Mouse (Mus musculus) heart, postnatal 25 days (tissue): ENCODE data around the gene Tmem259. TPM values are rescaled to one million over a fixed set of nuclear protein-coding genes. Genes with fewer than 3 reads are reported as not detected.
A peak's percentile ranks its signal among the peaks of the same experiment; 100 is the strongest.

Experiments
- DNase-seq: peaks from one replicate; pipeline ENCODE4 v3.0.0; 2022; ENCODE audit warnings: low spot score
- intact Hi-C: fragments of 180-260 bp; cut with DNase I; formaldehyde crosslinking; loops from one replicate; pipeline ENCODE4 v1.15.1; 2025
- total RNA-seq, 2 experiments: library from RNA; stranded (reverse); gene quantifications; 2 replicates each; pipeline ENCODE4 v1.2.3; 2021

Tmem259 gene
- 100 to 1,000 TPM; 110 to 115 TPM for total RNA-seq

DNA sequence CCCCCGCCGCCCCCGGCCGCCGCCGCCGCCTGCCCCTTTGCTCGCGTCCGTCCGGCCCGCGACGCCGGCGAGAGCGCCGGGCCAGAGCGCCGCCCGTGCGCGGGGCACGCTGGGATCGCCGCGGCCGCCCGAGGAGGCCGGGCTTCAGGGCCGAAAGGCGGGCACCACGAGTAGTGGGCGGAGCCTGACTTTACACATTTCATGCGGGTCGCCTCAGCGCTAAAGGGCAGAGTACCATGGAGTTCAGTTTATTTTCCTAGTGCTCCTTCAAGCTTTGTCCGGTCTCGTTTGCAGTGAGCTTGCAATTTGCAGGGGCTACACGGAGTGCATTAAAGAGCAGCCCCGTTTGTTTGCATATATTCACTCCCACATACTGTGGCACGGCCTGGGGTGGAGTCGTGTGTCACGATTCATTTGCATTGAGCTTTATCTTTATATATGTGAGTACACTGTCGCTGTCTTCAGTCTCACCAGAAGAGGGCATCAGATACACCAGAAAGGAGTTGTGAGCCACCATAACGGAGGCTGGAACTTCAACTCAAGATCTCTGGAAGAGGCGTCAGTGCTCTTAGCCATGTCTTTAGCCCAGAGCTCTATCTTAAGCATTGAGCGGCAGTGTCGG, at the start of gene Tmem259:
Gene Tmem259 (minus strand): TSS at position 136 of the 622 bp plus-strand sequence.
- intact Hi-C loops, result no loop called here
- DNase-seq, result peak; percentile 75

DNA sequence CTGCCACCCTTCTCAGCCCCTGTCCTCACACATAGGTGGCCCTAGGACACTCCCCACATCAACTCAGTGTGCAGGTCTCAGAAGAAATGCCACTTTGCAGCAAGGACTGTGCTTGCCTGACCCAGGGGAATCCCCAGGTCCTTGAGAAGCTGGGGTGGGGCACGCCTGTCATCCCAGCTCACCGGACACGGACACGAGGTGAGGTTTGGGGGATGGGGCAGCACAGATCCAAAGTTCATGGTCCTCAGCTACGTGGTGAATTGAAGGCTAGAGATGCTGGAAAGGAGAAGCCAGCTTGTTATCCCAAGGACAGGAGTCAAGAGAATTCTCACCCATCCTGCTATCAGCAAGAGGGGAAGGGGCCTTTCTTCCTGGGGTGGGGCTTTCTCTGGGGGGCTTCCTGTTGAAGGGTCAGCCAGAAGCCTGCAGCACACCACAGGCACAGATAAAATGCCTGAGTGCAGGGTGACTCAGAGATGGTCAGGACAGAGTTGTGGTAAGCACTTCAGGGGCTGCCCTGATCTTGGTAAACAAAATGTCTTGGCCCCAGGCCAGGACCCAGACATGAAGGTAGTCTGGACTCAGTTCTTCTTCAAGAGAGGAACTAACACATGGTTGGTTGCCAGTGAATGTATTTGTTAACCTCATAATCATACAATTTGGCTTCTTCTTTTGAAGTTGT, 48.8 kb upstream of the Tmem259 start:
- intact Hi-C loops, result loop anchor here (2.0 to 5.0 kb wide), 3 partner anchors 14 to 79 kb away; partner anchors contain the start of gene Abca7
- no peak for DNase-seq

DNA sequence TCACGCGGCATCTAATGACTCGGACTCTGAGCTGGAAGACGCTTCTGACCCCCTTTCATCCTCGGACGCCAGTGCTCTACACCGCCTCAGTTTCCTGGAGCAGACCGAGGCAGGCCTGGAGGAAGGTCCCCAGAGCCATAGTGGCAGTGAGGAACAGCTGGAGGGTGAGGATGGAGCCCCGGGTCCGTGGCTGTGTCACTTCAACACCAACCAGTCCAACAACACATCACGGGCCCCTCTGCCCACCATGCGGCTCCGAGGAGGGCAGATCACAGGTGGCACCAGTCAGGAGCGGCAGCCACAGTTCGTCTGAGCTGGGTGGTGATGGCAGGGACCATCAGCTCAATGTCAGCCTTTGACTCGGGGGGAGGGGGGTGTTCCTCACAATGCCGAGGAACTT, 46.6 kb upstream of the Tmem259 start:
- intact Hi-C loops, result loop anchor here (5.0 kb wide), 2 partner anchors 33 to 82 kb away; partner anchors contain the start of gene Abca7
- no peak for DNase-seq

- intact Hi-C loops, result loop anchor here (5.0 kb wide), 2 partner anchors 33 to 82 kb away; partner anchors contain the start of gene Abca7
- no peak for DNase-seq
Measured at GRCm38 (mm10) chr10:80030191-80030590, 46.1 kb upstream of the Tmem259 start.

GRCm38 (mm10) chr10:80028521-80028846, 44.4 kb upstream of the Tmem259 start:
- DNase-seq, result no peak
- intact Hi-C loops, result no loop called here

- intact Hi-C loops, result no loop called here
Measured at GRCm38 (mm10) chr10:80027681-80028520, 43.8 kb upstream of the Tmem259 start.

DNA sequence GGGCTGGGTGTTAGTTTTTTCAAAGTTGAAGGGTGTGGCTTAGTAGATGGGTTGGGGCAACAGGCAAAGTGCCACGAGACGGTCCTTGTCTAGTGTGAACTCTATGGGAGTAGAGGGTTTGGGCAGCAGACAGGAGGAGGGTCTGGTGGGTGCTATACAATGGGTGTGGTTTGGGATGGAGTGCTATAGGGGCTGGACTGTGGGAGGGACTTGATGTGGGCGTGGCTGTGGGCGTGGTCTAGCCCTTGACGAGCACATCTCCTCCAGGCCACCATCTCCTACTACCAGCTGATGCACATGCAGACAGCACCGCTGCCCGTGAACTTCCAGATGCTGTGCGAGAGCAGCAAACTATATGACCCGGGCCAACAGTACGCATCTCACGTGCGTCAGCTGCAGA, 41.8 kb upstream of the Tmem259 start:
- DNase-seq, result no peak
- intact Hi-C loops, result no loop called here

More at GRCm38 (mm10) chr10:80027681-80028520, 43.8 kb upstream of the Tmem259 start:
- DNase-seq, result no peak

DNA sequence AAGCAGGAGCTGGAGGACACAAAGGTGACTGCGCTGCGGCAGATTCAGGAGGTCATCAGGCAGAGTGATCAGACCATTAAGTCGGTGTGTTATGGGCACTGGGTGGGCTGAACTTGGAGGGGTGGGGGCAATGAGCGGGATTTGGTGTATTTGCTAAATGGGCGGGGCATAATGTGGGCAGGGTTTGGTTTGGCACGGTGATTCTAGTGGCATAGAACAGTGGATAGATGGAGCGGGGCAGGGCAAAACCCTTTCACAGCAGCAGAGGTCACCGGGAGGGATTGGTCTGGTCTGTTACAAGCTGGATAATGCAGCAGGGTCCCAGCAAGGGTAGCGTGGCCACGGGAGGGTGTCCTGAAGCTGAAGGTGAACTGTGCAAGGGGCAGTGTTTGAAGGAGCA, 41.3 kb upstream of the Tmem259 start:
- intact Hi-C loops, result no loop called here
- DNase-seq, result no peak

- DNase-seq, result no peak
- intact Hi-C loops, result no loop called here
Measured at GRCm38 (mm10) chr10:80025044-80025347, 40.9 kb upstream of the Tmem259 start.

- DNase-seq, result no peak
- intact Hi-C loops, result no loop called here
Measured at GRCm38 (mm10) chr10:80024229-80025043, 40.3 kb upstream of the Tmem259 start.

- intact Hi-C loops, result no loop called here
- no peak for DNase-seq
Measured at GRCm38 (mm10) chr10:80023758-80024157, 39.6 kb upstream of the Tmem259 start.

DNA sequence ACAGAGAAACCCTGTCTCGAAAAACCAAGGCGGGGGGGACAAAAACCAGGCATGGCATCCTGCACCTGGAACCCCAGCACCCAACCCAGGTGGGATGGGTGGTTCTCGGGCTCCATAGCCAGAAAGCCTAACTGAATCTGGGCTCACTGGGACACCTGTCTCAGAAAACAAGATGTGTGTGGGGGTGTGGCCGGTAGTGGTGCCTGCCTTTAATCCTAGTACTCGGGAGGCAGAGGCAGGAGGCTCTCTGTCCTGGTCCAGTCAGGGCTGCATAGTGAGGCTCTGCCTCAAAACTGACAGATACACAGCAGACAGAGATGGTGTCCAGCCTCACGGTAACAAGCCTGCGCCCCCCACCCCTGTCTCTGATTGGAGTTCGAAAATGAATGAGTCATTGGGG, 38.7 kb upstream of the Tmem259 start:
- DNase-seq, result no peak
- intact Hi-C loops, result no loop called here

GRCm38 (mm10) chr10:80022164-80022563, 38.0 kb upstream of the Tmem259 start:
- intact Hi-C loops, result no loop called here
- DNase-seq, result no peak

DNA sequence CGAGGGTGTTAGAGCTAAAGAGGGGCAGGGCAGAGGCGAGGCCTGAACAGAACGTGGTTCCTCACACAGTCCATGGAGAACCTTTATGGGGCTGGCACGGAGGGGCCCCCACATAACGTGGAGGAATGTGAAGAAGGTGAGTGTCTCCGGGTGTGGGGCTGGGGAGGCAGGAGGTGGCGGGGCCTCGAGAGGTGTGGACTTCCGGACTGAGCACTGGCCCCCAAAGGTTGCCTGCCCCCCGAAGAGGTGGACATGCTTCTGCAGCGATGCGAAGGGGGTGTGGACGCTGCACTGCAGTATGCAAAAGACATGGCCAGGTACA, 37.2 kb upstream of the Tmem259 start:
- intact Hi-C loops, result no loop called here
- DNase-seq, result no peak

GRCm38 (mm10) chr10:80020603-80021319, 36.6 kb upstream of the Tmem259 start:
- DNase-seq, result no peak
- intact Hi-C loops, result no loop called here

DNA sequence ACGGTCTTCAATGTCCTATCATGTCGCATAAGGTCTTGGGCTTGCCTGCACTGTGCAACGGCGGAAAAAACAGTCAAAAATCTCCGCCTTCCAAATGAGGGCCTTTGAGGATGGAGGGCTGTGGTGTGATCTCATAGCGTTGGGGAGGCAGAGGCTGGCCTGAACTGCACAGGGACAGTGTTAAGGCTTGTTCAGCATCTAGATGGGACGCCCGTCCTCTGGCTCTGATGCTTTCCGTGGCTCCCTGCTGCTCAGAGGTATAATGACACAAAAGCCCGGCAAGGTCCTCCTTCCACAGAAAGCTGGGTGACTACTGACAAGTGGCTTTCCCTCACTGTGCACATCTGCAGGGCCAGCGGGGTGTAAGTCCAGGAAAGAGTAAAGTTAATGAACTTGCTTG, 36.1 kb upstream of the Tmem259 start:
- intact Hi-C loops, result no loop called here
- no peak for DNase-seq

DNA sequence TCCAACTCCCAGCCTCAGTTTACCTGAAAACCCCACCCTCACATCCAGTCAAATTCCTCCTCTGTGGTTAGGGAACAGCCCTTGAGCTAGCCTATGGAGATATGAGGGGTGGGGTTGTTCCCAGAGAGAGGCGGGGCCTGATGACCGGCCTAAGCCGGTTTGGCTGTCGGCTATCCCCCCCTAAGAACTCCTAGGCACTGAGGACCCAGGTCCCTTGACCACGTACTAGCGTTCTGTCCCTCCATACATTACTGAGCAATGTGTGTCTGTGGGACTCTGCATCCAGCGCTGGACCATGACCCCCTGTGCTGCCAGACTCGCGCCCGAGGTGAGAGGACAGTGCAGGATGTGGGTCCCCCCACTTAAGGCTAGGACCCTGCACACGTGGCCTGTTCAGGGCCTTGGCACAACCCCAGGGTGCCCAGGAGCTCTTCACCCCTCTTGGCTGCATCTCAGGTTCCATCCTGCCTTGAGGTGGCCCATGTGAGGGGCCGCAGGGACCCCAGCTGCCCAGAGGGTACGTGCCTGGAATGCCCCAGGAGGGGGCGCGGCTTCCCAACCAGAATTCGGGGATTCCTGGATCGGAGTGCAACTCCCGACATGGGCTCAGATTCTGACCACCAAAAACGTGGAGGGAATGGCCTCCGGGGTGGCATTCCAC, 35.5 kb upstream of the Tmem259 start:
- no peak for DNase-seq
- intact Hi-C loops, result loop anchor here (2.0 kb wide), 1 partner anchor 13 kb away; no protein-coding TSS in a partner anchor

DNA sequence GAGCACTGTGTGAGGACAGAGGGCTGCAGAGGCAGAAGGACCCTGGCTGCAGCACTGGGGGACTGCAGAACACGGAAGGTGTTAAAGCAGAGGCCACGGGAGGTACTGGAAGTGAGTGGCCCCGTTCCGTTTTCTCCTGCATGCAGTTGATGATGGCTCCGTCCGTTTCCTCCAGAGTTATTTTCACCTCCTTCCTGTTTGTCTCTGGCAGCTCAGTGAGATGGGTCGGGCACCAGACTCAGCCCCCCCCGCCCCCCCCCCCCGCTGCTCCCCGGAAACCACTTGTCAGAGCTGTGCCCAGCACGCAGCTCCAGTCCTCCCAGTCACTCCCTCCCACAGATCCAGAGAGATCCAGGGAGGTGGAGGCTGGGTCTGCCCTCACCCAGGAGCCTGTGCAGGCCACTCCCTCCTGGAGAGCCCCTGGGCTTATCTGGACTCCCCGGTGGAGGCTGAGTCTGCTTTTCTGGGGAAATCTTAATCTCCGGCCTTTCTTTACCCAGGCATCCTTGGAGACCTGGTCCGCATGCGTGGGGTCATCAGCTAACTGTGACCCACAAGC, 34.7 kb upstream of the Tmem259 start:
- intact Hi-C loops, result loop anchor here (2.0 kb wide), 1 partner anchor 14 kb away; no protein-coding TSS in a partner anchor

GRCm38 (mm10) chr10:80017771-80018170, 33.6 kb upstream of the Tmem259 start:
- intact Hi-C loops, result loop anchor here (2.0 kb wide), 1 partner anchor 15 kb away; no protein-coding TSS in a partner anchor
- no peak for DNase-seq

More for the DNA sequence above, 34.7 kb upstream of the Tmem259 start:
- no peak for DNase-seq
